Mouse (Mus musculus) forebrain, embryonic 13.5 days (tissue): ENCODE measurements at regions not wholly inside any gene's neighbourhood (a gene's known extent, or its start where the extent isn't known, plus 50 kb on each side); places are given as distances from the start of the nearest gene placed in this dataset.

ENCODE experiments used
- ATAC-seq: fragments of 200-750 bp; cut with Nextera tagmentation; 2 replicates; pipeline ENCODE4 v1.8.0; 2017
- H3K27ac ChIP-seq: fragments of 300-500 bp; sonication (generic); 2 replicates; pipeline ENCODE4 v1.5.1; 2015; ENCODE audit warnings: inconsistent platforms, mild to moderate bottlenecking, moderate library complexity
- H3K27me3 ChIP-seq: fragments of 300-500 bp; sonication (generic); 2 replicates; pipeline ENCODE4 v1.6.1; 2015; ENCODE audit warnings: mild to moderate bottlenecking, inconsistent platforms
- H3K36me3 ChIP-seq: fragments of 300-500 bp; sonication (generic); 2 replicates; pipeline ENCODE4 v1.6.1; 2015; ENCODE audit warnings: mild to moderate bottlenecking, inconsistent platforms; ENCODE audit not compliant: poor library complexity, severe bottlenecking
- H3K4me1 ChIP-seq: fragments of 300-500 bp; sonication (generic); 2 replicates; pipeline ENCODE4 v1.6.1; 2015; ENCODE audit warnings: inconsistent platforms
- H3K4me2 ChIP-seq: fragments of 300-500 bp; sonication (generic); 2 replicates; pipeline ENCODE4 v1.6.1; 2015; ENCODE audit warnings: inconsistent platforms, mild to moderate bottlenecking, moderate library complexity
- H3K4me3 ChIP-seq: fragments of 300-500 bp; sonication (generic); 2 replicates; pipeline ENCODE4 v1.5.1; 2015; ENCODE audit warnings: mild to moderate bottlenecking, inconsistent platforms
- H3K9ac ChIP-seq: fragments of 300-500 bp; sonication (generic); 2 replicates; pipeline ENCODE4 v1.6.1; 2015; ENCODE audit warnings: mild to moderate bottlenecking, inconsistent platforms
- H3K9me3 ChIP-seq: fragments of 300-500 bp; sonication (generic); replicated peaks from 2 replicates; pipeline ENCODE4 v1.6.1; 2016; ENCODE audit warnings: inconsistent platforms
- WGBS: fragments of 180-500 bp; shearing (Covaris S2); methylation state at CpG from one replicate; pipeline ENCODE4 v1.1.7; 2015; 5-methylcytosine and 5-hydroxymethylcytosine counted together

DNA sequence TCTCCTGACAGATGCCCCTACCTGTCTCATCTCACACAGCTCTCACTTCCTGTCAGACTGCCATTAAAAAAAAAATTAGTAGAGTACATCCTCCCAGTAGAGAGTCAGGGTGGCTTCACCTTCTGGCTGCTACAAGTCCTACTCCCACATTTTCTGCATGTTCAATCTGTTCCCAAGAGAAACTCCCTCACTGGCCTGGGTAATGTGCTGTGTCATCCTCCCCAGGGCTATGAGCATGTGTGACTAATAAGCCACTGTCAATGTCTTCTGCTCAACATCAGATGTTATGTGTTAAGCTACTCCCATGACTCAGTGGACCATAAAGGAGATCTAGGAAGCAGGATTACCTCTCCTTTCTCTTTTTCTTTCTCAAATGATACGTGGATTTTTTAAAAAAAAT is 652.4 kb upstream of the Frg1 start:
- H3K4me1 ChIP-seq = no peaks in the 10 kb centered on the region
- no peak overlapping the region for H3K4me2 ChIP-seq
- ATAC-seq = no peak
- no peaks in the 10 kb centered on the region for H3K36me3 ChIP-seq
- H3K9ac ChIP-seq = no peak overlapping the region
- H3K4me3 ChIP-seq = no peak overlapping the region
- no peaks in the 10 kb centered on the region for H3K9me3 ChIP-seq
- WGBS = 79% methylated on average over 1 of the region's 1 CpGs
- no peaks in the 10 kb centered on the region for H3K27me3 ChIP-seq
- H3K27ac ChIP-seq = no peak overlapping the region

GRCm38 (mm10) chr8:42043526-42043925 is 626.7 kb upstream of the Frg1 start:
- no peaks in the 10 kb centered on the region for H3K9me3 ChIP-seq
- no peaks in the 10 kb centered on the region for H3K4me1 ChIP-seq
- H3K27ac ChIP-seq = no peak overlapping the region
- WGBS = 74% methylated on average over 5 of the region's 5 CpGs
- H3K4me2 ChIP-seq = no peak overlapping the region
- no peaks in the 10 kb centered on the region for H3K27me3 ChIP-seq
- no peak for ATAC-seq
- no peaks in the 10 kb centered on the region for H3K36me3 ChIP-seq
- H3K4me3 ChIP-seq = no peak overlapping the region
- no peak overlapping the region for H3K9ac ChIP-seq

DNA sequence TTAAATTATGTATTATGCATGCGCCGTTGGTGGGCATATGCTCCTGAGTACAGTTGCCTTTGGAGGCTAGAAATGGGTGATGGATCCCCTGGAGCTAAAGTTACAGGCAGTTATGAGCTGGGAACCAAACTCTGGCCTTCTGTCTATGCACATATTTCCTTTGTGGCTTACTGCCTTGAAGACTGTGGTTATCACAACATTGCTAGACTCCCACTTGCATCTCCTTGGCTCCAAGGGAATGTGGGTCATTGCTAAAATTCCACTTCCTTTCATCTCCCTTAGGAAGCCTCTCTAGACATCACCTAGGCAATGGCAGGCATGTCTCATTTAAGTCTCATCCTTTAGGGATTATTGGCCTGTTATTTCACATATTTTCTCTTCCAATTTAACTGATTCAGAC is 622.4 kb upstream of the Frg1 start:
- no peaks in the 10 kb centered on the region for H3K27me3 ChIP-seq
- H3K4me1 ChIP-seq = no peaks in the 10 kb centered on the region
- no peak overlapping the region for H3K4me2 ChIP-seq
- H3K36me3 ChIP-seq = no peaks in the 10 kb centered on the region
- no peak overlapping the region for H3K4me3 ChIP-seq
- no peak for ATAC-seq
- no peaks in the 10 kb centered on the region for H3K9me3 ChIP-seq
- 99% methylated on average over 2 of the region's 2 CpGs for WGBS
- H3K27ac ChIP-seq = no peak overlapping the region
- no peak overlapping the region for H3K9ac ChIP-seq

GRCm38 (mm10) chr8:42026934-42027333 is 610.1 kb upstream of the Frg1 start:
- H3K36me3 ChIP-seq = no peaks in the 10 kb centered on the region
- no peaks in the 10 kb centered on the region for H3K4me1 ChIP-seq
- ATAC-seq = no peak

DNA sequence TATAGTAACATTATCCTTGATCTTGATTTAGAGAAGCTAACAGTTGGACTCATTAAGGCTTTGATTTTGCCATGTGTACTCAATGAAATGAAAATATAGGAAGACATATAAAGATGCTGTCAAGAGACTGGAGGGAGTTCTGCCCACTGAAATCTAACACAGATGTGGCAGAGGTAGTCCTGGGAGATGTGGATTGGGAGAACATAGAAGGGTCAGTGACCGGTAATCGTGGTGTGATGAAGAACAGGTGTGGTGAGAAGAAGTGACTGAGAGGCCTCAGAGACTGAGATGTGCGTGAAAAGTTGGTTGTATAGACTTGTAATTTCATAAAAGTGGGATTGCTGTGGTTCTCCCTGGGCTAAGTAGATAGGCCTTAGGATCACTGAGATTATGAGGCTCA is 600.9 kb upstream of the Frg1 start:
- no peaks in the 10 kb centered on the region for H3K27me3 ChIP-seq
- no peaks in the 10 kb centered on the region for H3K36me3 ChIP-seq
- no peaks in the 10 kb centered on the region for H3K4me1 ChIP-seq
- no peak for ATAC-seq
- H3K4me2 ChIP-seq = no peak overlapping the region
- H3K9ac ChIP-seq = no peak overlapping the region
- H3K4me3 ChIP-seq = no peak overlapping the region
- 86% methylated on average over 3 of the region's 3 CpGs for WGBS
- no peaks in the 10 kb centered on the region for H3K9me3 ChIP-seq
- no peak overlapping the region for H3K27ac ChIP-seq

More at GRCm38 (mm10) chr8:42026934-42027333, 610.1 kb upstream of the Frg1 start:
- H3K9me3 ChIP-seq = no peaks in the 10 kb centered on the region
- no peak overlapping the region for H3K4me2 ChIP-seq
- no peaks in the 10 kb centered on the region for H3K27me3 ChIP-seq
- no peak overlapping the region for H3K27ac ChIP-seq
- WGBS = 97% methylated on average over 1 of the region's 1 CpGs
- H3K4me3 ChIP-seq = no peak overlapping the region
- H3K9ac ChIP-seq = no peak overlapping the region

GRCm38 (mm10) chr8:42003170-42003569 is 586.3 kb upstream of the Frg1 start:
- no peak overlapping the region for H3K4me3 ChIP-seq
- H3K27me3 ChIP-seq = no peaks in the 10 kb centered on the region
- no peaks in the 10 kb centered on the region for H3K4me1 ChIP-seq
- ATAC-seq = no peak
- no peak overlapping the region for H3K27ac ChIP-seq
- no peaks in the 10 kb centered on the region for H3K9me3 ChIP-seq
- no peak overlapping the region for H3K9ac ChIP-seq
- no peaks in the 10 kb centered on the region for H3K36me3 ChIP-seq
- H3K4me2 ChIP-seq = no peak overlapping the region

DNA sequence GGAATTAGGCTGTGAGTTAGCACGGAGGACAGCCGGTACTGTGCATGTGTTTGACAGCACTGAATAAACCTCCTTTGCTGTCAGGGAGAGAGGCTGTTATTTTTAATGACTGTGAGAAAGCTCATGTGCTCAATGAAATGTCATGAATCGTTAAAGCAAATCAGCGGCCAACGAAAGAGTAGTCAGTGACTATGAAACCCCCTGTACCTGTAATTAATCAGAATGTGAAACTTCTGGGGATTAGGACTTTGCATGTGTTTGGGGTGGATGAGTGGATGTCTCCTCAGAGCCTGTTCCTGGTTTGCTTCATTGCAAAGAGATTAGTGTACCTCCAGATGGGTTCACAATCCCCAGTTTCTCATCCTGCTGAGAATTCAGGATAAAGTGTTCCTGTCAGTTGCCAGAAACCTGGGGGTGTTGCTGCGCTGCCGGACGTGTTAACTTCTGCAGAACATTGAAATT is 572.2 kb upstream of the Frg1 start:
- WGBS = 46% methylated on average over 8 of the region's 8 CpGs
- ATAC-seq = no peak
- H3K27ac ChIP-seq = no peak overlapping the region
- H3K9ac ChIP-seq = no peak overlapping the region
- H3K4me3 ChIP-seq = no peak overlapping the region
- H3K4me1 ChIP-seq = no peaks in the 10 kb centered on the region
- H3K27me3 ChIP-seq = no peaks in the 10 kb centered on the region
- no peak overlapping the region for H3K4me2 ChIP-seq
- H3K9me3 ChIP-seq = no peaks in the 10 kb centered on the region
- no peaks in the 10 kb centered on the region for H3K36me3 ChIP-seq

GRCm38 (mm10) chr8:41988216-41988615 is 571.3 kb upstream of the Frg1 start:
- H3K4me3 ChIP-seq = no peak overlapping the region
- H3K27me3 ChIP-seq = no peaks in the 10 kb centered on the region
- WGBS = 49% methylated on average over 5 of the region's 5 CpGs
- H3K4me2 ChIP-seq = no peak overlapping the region
- H3K27ac ChIP-seq = no peak overlapping the region
- no peaks in the 10 kb centered on the region for H3K4me1 ChIP-seq
- no peak for ATAC-seq
- H3K36me3 ChIP-seq = no peaks in the 10 kb centered on the region
- no peak overlapping the region for H3K9ac ChIP-seq
- no peaks in the 10 kb centered on the region for H3K9me3 ChIP-seq

- ATAC-seq = no peak
- Histone ChIP-seq H3K4me3 (no peak overlapping the region), H3K9ac (no peak overlapping the region), H3K4me2 (no peak overlapping the region), H3K27ac (no peak overlapping the region), H3K4me1 (no peaks in the 10 kb centered on the region), H3K9me3 (no peaks in the 10 kb centered on the region), H3K36me3 (no peaks in the 10 kb centered on the region), H3K27me3 (no peaks in the 10 kb centered on the region)
Measured at GRCm38 (mm10) chr8:41987417-41987816, 570.5 kb upstream of the Frg1 start.

- Histone ChIP-seq H3K9ac (no peak overlapping the region), H3K4me3 (no peak overlapping the region), H3K36me3 (no peaks in the 10 kb centered on the region), H3K4me2 (no peak overlapping the region), H3K9me3 (no peaks in the 10 kb centered on the region), H3K27me3 (no peaks in the 10 kb centered on the region), H3K4me1 (no peaks in the 10 kb centered on the region), H3K27ac (no peak overlapping the region)
- ATAC-seq = no peak
- 93% methylated on average over 2 of the region's 2 CpGs for WGBS
Measured at GRCm38 (mm10) chr8:41972416-41972815, 555.5 kb upstream of the Frg1 start.

DNA sequence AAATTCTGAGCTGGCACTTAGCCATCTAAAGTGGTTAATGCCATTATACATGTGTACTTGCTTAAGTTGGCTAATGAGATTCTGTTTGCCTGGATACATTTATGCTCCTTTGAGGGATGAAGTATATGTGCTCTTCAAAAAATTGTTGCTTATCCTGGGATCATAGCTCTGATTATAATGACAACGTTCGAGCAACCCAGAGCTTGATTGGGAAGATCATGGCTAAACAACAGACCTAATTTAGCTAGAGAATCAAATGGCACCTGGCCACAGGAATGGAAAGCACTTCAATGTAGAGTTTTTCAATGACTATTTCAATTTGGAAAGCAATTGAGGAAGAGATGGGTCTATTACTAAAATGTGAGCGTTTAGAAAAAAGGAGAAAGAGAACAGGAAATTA is 553.7 kb upstream of the Frg1 start:
- no peak overlapping the region for H3K4me2 ChIP-seq
- H3K9me3 ChIP-seq = no peaks in the 10 kb centered on the region
- no peaks in the 10 kb centered on the region for H3K27me3 ChIP-seq
- no peaks in the 10 kb centered on the region for H3K4me1 ChIP-seq
- no peaks in the 10 kb centered on the region for H3K36me3 ChIP-seq
- no peak overlapping the region for H3K4me3 ChIP-seq
- 43% methylated on average over 3 of the region's 3 CpGs for WGBS
- no peak for ATAC-seq
- H3K9ac ChIP-seq = no peak overlapping the region
- no peak overlapping the region for H3K27ac ChIP-seq

GRCm38 (mm10) chr8:41969408-41969807 is 552.5 kb upstream of the Frg1 start:
- WGBS = 88% methylated on average over 3 of the region's 3 CpGs

DNA sequence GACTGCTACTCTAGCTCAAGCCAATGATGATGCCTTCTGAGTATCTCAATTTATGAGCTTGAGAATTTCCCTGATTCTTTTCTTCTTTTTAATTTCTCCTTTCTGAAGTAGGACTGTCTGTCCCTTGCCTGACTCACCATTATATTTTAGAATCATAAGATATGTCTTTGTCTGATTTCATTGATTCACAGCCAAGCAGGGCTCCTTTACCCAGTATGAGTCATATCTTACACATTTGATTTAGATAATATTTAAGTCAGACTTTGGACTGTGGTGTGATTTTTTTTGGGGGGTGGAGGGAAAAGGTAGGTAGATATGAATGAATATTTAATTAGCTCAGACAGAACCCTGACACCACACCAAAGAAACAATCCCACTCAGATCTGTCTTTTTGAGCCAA is 547.2 kb upstream of the Frg1 start:
- H3K36me3 ChIP-seq = no peaks in the 10 kb centered on the region
- H3K9ac ChIP-seq = no peak overlapping the region
- H3K4me2 ChIP-seq = no peak overlapping the region
- no peaks in the 10 kb centered on the region for H3K27me3 ChIP-seq
- no peaks in the 10 kb centered on the region for H3K9me3 ChIP-seq
- ATAC-seq = no peak
- no peak overlapping the region for H3K4me3 ChIP-seq
- no peak overlapping the region for H3K27ac ChIP-seq
- H3K4me1 ChIP-seq = no peaks in the 10 kb centered on the region

More at GRCm38 (mm10) chr8:41969408-41969807, 552.5 kb upstream of the Frg1 start:
- H3K27ac ChIP-seq = no peak overlapping the region
- no peak for ATAC-seq
- no peaks in the 10 kb centered on the region for H3K27me3 ChIP-seq
- H3K36me3 ChIP-seq = no peaks in the 10 kb centered on the region
- no peak overlapping the region for H3K4me2 ChIP-seq
- H3K9me3 ChIP-seq = no peaks in the 10 kb centered on the region
- no peak overlapping the region for H3K9ac ChIP-seq
- H3K4me1 ChIP-seq = no peaks in the 10 kb centered on the region
- no peak overlapping the region for H3K4me3 ChIP-seq
